Mouse (Mus musculus) right cerebral cortex, postnatal 4 days (tissue): ENCODE measurements at regions not wholly inside any gene's neighbourhood (a gene's known extent, or its start where the extent isn't known, plus 50 kb on each side); places are given as distances from the start of the nearest gene placed in this dataset.
"Not testable (repeated sequence)": the region's sequence is repeated elsewhere in the genome, so short reads cannot be mapped to it uniquely, and the experiment has no call there.

Experiments used
- DNase-seq: peaks from one replicate; pipeline ENCODE4 v3.0.0-alpha.2; 2022

DNA sequence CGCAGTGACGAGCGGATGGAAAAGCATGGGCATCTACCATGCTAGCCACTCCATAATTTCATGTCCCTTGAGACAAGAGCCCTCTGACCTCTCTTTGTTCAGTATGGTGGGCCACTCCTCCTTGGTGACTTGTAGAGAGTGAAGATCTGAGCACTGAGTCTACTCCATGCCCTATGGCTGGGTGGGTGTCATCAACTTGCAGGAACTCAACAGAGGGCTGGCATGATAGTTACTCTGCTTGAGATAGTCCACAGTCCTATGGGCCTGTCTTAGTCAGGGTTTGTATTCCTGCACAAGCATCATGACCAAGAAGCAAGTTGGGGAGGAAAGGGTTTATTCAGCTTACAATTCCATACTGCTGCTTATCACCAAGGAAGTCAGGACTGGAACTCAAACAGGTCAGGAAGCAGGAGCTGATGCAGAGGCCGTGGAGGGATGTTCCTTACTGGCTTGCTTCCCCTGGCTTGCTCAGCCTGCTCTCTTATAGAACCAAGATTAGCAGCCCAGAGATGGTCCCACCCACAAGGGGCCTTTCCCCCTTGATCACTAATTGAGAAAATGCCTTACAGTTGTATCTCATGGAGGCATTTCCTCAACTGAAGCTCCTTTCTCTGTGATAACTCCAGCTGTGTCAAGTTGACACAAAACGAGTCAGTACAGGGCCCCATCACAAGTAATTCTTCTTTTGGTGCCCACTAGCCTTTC lies 52.6 kb upstream of the Cdyl start:
- not testable (repeated sequence) for DNase-seq

DNA sequence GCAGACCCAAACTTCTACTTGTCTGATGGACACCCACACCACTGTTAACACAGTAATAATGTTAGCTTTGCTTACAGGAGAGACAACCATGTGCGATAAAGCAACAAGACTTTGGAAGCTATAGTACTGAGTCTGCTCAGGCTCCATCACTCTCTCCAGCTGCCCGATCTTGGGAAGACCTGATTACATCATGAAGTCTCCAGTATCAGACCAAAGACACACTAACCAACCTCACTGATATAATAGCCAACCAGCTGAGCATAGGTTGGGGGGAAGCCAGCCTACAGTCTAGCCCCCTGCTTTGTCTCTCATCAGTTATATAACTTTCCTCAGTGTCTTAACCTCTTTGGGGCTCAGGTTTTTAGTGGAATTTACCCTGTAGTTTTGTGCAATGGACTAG lies 51.9 kb upstream of the Cdyl start:
- DNase-seq: no peak
